Mouse (Mus musculus) midbrain, embryonic 14.5 days (tissue): Measurements from ENCODE around the gene Zfp568. TPM values are rescaled to one million over a fixed set of nuclear protein-coding genes. Genes with fewer than 3 reads are reported as not detected.

Experiments
- ATAC-seq: fragments of 200-750 bp; cut with Nextera tagmentation; 2 replicates; pipeline ENCODE4 v1.8.0; 2017; ENCODE audit warnings: moderate number of reproducible peaks, moderate library complexity; ENCODE audit not compliant: low FRiP score, low TSS enrichment
- DNase-seq: peaks from one replicate; pipeline ENCODE4 v3.0.0-alpha.2; 2015
- H3K27ac ChIP-seq: fragments of 300-500 bp; sonication (generic); replicated peaks from 2 replicates; pipeline ENCODE4 v1.5.1; 2014; ENCODE audit warnings: mild to moderate bottlenecking, low read depth, low read length, moderate library complexity
- H3K27me3 ChIP-seq: fragments of 300-500 bp; sonication (generic); 2 replicates; pipeline ENCODE4 v1.6.1; 2014; ENCODE audit warnings: low read length, control low read depth, mixed read lengths; ENCODE audit not compliant: control insufficient read depth, insufficient read depth
- H3K36me3 ChIP-seq: fragments of 300-500 bp; sonication (generic); 2 replicates; pipeline ENCODE4 v1.6.1; 2014; ENCODE audit warnings: low read length, control low read depth; ENCODE audit not compliant: control insufficient read depth, insufficient read depth
- H3K4me1 ChIP-seq: fragments of 300-500 bp; sonication (generic); 2 replicates; pipeline ENCODE4 v1.6.1; 2014; ENCODE audit warnings: mild to moderate bottlenecking, antibody characterized with exemption, low read length, control low read depth; ENCODE audit not compliant: control insufficient read depth, insufficient read depth
- H3K4me2 ChIP-seq: fragments of 300-500 bp; sonication (generic); 2 replicates; pipeline ENCODE4 v1.6.1; 2014; ENCODE audit warnings: mild to moderate bottlenecking, low read length, moderate library complexity
- H3K4me3 ChIP-seq: fragments of 300-500 bp; sonication (generic); replicated peaks from 2 replicates; pipeline ENCODE4 v1.5.1; 2014; ENCODE audit warnings: low read depth, low read length
- H3K9ac ChIP-seq: fragments of 300-500 bp; sonication (generic); replicated peaks from 2 replicates; pipeline ENCODE4 v1.6.1; 2014; ENCODE audit warnings: mild to moderate bottlenecking, low read length, moderate library complexity
- H3K9me3 ChIP-seq: fragments of 300-500 bp; sonication (generic); 2 replicates; pipeline ENCODE4 v1.6.1; 2016; ENCODE audit warnings: low read length, control low read depth, mixed read lengths; ENCODE audit not compliant: control insufficient read depth
- WGBS: fragments of 180-500 bp; shearing (Covaris S2); extraction: QIAGEN DNeasy Blood & Tissue Kit; methylation state at CpG from one replicate; pipeline ENCODE4 v1.1.7; 2014; 5-methylcytosine and 5-hydroxymethylcytosine counted together
- polyA plus RNA-seq: library from polyadenylated mRNA; unstranded; fragments of >200 nt; fragmentation: Nextera tagmentation; extraction: Ambion mirVana; gene quantifications from 2 replicates; pipeline ENCODE4 v1.2.1, GENCODE M21; 2014

The Zfp568 gene
- polyA plus RNA-seq, 1 experiment from 2014 or later, result 5.5 TPM

GRCm38 (mm10) chr7:29981860-29982259 lies 1.9 kb upstream of the Zfp568 start:
- H3K9me3 ChIP-seq, result no peaks in the 10 kb centered on the region
- H3K4me3 ChIP-seq, result no peak overlapping the region
- no peak overlapping the region for H3K9ac ChIP-seq
- peaks cover 10% of the 10 kb centered on the region; the same call in 1 of the 2 replicates for H3K36me3 ChIP-seq
- no peak overlapping the region for H3K27ac ChIP-seq
- no peak for DNase-seq
- ATAC-seq, result no peak
- no peak overlapping the region for H3K4me2 ChIP-seq
- peaks cover 14% of the 10 kb centered on the region; the same call in 1 of the 2 replicates for H3K4me1 ChIP-seq
- no peaks in the 10 kb centered on the region for H3K27me3 ChIP-seq
- WGBS, result 97% methylated on average over 3 of the region's 3 CpGs

GRCm38 (mm10) chr7:29982341-29982740 lies 1.4 kb upstream of the Zfp568 start:
- no peak for DNase-seq
- Histone ChIP-seq H3K36me3 (peaks cover 15% of the 10 kb centered on the region), H3K9me3 (no peaks in the 10 kb centered on the region), H3K27ac (no peak overlapping the region), H3K4me1 (peaks cover 14% of the 10 kb centered on the region; the same call in 1 of the 2 replicates), H3K4me2 (peak overlapping the region; percentile 61), H3K4me3 (peak overlapping the region; percentile 85; the same call in 1 of the 2 replicates), H3K27me3 (no peaks in the 10 kb centered on the region), H3K9ac (no peak overlapping the region)
- WGBS, result 89% methylated on average over 4 of the region's 4 CpGs
- no peak for ATAC-seq

GRCm38 (mm10) chr7:29982931-29983330 lies 824 bp upstream of the Zfp568 start:
- H3K9ac ChIP-seq, result peak overlapping the region; percentile 85
- H3K9me3 ChIP-seq, result no peaks in the 10 kb centered on the region
- H3K27me3 ChIP-seq, result no peaks in the 10 kb centered on the region
- DNase-seq, result peak; percentile 5
- peaks cover 14% of the 10 kb centered on the region; the same call in 1 of the 2 replicates for H3K4me1 ChIP-seq
- no peak for ATAC-seq
- WGBS, result 25% methylated on average over 6 of the region's 6 CpGs
- peak overlapping the region; percentile 61 for H3K4me2 ChIP-seq
- peaks cover 21% of the 10 kb centered on the region for H3K36me3 ChIP-seq
- H3K4me3 ChIP-seq, result peak overlapping the region; percentile 85
- H3K27ac ChIP-seq, result peak overlapping the region; percentile 90; the same call in 1 of the 2 replicates

- no peak for DNase-seq
- ATAC-seq, result no peak; the same call in 1 of the 2 replicates
- Histone ChIP-seq H3K4me1 (peaks cover 14% of the 10 kb centered on the region; the same call in 1 of the 2 replicates), H3K4me3 (peak overlapping the region; percentile 85), H3K9me3 (no peaks in the 10 kb centered on the region), H3K9ac (peak overlapping the region; percentile 85), H3K27ac (peak overlapping the region; percentile 90), H3K4me2 (peak overlapping the region; percentile 61), H3K36me3 (peaks cover 23% of the 10 kb centered on the region), H3K27me3 (no peaks in the 10 kb centered on the region)
- under 1% methylated on average over 8 of the region's 8 CpGs for WGBS
These were observed 440 bp upstream of the Zfp568 start for GRCm38 (mm10) chr7:29983340-29983689.

GRCm38 (mm10) chr7:29986101-29986500 lies 2.3 kb downstream of the Zfp568 start:
- 91% methylated on average over 8 of the region's 8 CpGs for WGBS
- Histone ChIP-seq H3K9me3 (no peaks in the 10 kb centered on the region), H3K36me3 (peaks cover 43% of the 10 kb centered on the region), H3K4me2 (no peak overlapping the region), H3K27ac (no peak overlapping the region), H3K27me3 (no peaks in the 10 kb centered on the region), H3K4me3 (no peak overlapping the region), H3K4me1 (peaks cover 14% of the 10 kb centered on the region; the same call in 1 of the 2 replicates), H3K9ac (no peak overlapping the region)
- DNase-seq, result no peak
- ATAC-seq, result no peak

GRCm38 (mm10) chr7:29987551-29987950 lies 3.8 kb downstream of the Zfp568 start:
- H3K27ac ChIP-seq, result no peak overlapping the region
- 96% methylated on average over 5 of the region's 5 CpGs for WGBS
- H3K9me3 ChIP-seq, result no peaks in the 10 kb centered on the region
- ATAC-seq (no peak), DNase-seq (no peak)
- no peaks in the 10 kb centered on the region for H3K27me3 ChIP-seq
- H3K4me2 ChIP-seq, result no peak overlapping the region
- H3K36me3 ChIP-seq, result peaks cover 55% of the 10 kb centered on the region
- no peak overlapping the region for H3K9ac ChIP-seq
- no peak overlapping the region for H3K4me3 ChIP-seq
- peaks cover 14% of the 10 kb centered on the region; the same call in 1 of the 2 replicates for H3K4me1 ChIP-seq

GRCm38 (mm10) chr7:29989031-29989430 lies 5.3 kb downstream of the Zfp568 start:
- Histone ChIP-seq H3K27me3 (no peaks in the 10 kb centered on the region), H3K9me3 (no peaks in the 10 kb centered on the region), H3K36me3 (peaks cover 62% of the 10 kb centered on the region), H3K4me3 (no peak overlapping the region), H3K4me1 (peaks cover 8% of the 10 kb centered on the region; the same call in 1 of the 2 replicates), H3K9ac (no peak overlapping the region), H3K27ac (no peak overlapping the region), H3K4me2 (no peak overlapping the region)
- ATAC-seq, result no peak
- WGBS, result 94% methylated on average over 11 of the region's 11 CpGs
- no peak for DNase-seq

GRCm38 (mm10) chr7:29992698-29993097 lies 8.9 kb downstream of the Zfp568 start:
- Histone ChIP-seq H3K4me3 (no peak overlapping the region), H3K27ac (no peak overlapping the region), H3K27me3 (no peaks in the 10 kb centered on the region), H3K9me3 (no peaks in the 10 kb centered on the region), H3K4me1 (no peaks in the 10 kb centered on the region), H3K36me3 (peaks cover 69% of the 10 kb centered on the region), H3K9ac (no peak overlapping the region), H3K4me2 (no peak overlapping the region)
- ATAC-seq, result no peak
- WGBS, result 96% methylated on average over 8 of the region's 8 CpGs
- DNase-seq, result no peak

- no peak overlapping the region for H3K27ac ChIP-seq
- no peak overlapping the region for H3K4me2 ChIP-seq
- ATAC-seq (no peak), DNase-seq (no peak)
- H3K9me3 ChIP-seq, result no peaks in the 10 kb centered on the region
- no peak overlapping the region for H3K9ac ChIP-seq
- no peaks in the 10 kb centered on the region for H3K27me3 ChIP-seq
- H3K4me3 ChIP-seq, result no peak overlapping the region
- H3K4me1 ChIP-seq, result no peaks in the 10 kb centered on the region
- 94% methylated on average over 9 of the region's 9 CpGs for WGBS
- H3K36me3 ChIP-seq, result peaks cover 70% of the 10 kb centered on the region
These were observed 9.6 kb downstream of the Zfp568 start for GRCm38 (mm10) chr7:29993340-29993739.
